Mouse (Mus musculus) T-helper 2 cell (primary cell): ENCODE results near the gene Ptgfrn.

ENCODE experiments used
- in situ Hi-C: fragments of 300-600 bp; cut with MboI, MseI; formaldehyde crosslinking; loops from one replicate; pipeline ENCODE4 v1.15.1; 2025; ENCODE audit warnings: high pct_unique_total_duplicates

Ptgfrn gene

DNA sequence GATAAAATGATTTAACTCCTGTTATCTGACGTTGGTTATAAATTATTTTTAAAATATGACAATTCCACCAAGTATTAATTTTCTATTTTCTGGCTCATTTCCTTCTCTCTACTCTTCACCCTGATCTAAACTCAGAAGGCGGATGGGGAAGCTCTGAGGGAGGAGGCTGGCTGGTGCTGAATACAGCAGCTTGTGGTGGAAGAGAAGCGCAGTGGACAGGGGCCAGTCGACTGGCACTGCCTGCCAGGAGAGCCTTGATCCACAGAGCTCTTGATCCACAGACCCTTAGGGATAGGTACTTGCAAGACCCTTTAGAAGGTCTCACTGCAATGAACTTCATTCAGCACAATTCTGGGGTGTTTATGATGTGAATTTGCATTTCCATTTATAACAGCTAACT is 29.2 kb downstream of the Ptgfrn start:
- in situ Hi-C loops, result no loop called here

DNA sequence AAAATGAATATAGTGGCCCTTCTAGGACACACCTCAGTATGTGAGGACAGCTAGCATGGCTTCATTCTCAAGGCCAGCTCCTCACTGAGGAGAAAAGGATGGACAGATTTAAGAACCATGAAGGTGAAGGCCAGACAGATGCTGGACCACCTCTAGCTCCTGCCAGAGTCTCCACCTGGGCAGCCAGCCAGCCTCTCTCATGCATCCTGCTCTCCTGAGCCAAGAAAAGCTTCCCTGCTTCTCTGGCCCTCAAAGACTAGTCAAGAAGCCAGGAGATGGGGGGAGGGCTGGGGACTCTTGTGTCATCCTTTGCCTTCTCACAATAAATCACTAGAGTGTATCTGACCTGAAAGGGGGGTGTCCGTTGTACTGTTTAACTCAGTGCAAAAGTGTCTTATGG is 31.7 kb downstream of the Ptgfrn start:
- in situ Hi-C loops, result no loop called here

DNA sequence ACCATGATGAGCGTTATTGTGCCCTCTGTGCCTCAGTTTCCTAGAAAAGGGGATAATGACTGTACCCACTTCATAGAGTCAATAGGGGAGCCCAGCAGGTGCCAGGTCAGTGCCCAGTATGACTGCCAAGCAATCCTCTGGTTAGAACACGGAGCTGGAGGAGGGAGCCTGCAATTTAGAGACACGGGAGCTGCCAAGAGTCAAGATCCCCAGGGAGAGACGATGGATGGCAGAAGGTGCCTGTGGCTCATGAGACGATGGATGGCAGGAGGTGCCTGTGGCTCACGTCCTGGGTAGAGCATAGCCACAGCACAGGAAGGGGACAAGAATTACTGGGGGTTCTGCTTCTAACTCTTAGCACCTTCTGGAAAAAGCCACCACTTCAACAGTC is 32.4 kb downstream of the Ptgfrn start:
- in situ Hi-C loops, result no loop called here

DNA sequence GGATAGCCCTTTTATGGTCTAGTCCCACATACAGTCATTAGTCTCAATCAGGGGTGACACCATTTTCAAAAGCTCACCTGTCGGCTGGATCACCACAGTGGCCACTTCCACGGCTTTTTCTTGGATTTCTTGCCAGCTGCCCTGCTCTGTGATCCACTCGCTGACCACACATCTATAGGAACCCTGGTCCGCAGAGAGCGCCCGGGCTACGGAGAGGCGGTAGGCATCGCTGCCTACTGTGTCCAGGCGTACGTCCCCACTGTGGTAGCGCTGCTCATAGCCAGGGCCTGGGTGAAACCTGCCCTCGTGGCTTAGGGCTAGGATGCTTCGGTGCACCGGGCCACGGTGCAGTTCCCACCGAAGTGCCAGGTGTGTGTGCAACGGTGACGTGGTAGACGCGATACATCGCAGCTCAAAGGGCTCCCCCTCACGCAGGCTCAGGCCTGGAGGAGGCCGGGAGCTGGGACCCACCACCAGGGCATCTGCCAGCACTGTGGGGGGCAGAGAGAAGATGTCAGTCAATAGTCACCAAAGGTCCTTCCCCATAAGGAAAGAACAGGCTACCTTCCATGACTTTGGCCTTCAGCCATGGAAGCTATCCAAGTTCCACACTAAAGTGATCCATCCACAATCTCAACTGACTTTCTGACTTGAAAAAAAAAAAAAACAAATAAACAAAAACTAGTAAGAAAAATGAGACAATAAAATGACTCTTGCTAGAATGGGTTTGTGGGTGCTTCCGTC is 32.9 kb downstream of the Ptgfrn start:
- in situ Hi-C loops, result no loop called here

DNA sequence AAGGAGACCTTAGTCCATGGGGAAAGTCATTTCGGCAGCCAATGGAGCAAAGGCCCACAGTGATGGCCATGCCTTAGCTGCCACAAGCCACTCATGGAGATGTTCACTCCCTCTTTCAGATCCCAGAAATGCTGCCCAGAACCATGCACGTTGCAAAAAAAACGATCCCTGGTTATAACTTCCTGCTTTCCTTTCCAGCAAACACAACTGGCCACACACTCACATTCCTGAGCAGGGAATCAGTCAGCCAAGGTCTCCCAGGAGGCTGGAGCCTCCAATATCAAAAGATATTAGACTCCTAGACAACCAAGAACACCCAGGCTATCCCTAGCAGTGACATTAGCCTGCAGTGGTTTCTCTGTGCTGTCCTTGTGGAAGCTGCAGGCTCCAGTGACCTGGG is 34.2 kb downstream of the Ptgfrn start:
- in situ Hi-C loops, result no loop called here

DNA sequence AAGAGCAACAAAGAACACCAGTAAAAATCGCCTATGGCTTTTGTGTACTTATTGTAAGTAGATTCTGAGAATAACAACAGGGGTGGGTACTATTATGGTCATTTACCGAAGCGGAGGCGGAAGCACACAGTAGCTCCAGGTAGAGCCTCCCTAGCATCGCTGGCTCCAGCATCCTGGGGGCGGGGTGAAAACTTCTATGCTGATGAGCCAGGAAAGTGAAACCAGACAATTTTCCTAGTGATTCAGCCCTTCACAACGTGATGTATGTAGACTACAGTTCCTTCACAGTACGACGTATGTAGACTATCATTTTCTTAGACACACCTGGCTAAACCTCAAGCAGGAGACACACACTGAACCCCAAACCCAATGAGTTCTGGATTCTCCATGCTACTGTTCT is 36.7 kb downstream of the Ptgfrn start:
- in situ Hi-C loops, result no loop called here

DNA sequence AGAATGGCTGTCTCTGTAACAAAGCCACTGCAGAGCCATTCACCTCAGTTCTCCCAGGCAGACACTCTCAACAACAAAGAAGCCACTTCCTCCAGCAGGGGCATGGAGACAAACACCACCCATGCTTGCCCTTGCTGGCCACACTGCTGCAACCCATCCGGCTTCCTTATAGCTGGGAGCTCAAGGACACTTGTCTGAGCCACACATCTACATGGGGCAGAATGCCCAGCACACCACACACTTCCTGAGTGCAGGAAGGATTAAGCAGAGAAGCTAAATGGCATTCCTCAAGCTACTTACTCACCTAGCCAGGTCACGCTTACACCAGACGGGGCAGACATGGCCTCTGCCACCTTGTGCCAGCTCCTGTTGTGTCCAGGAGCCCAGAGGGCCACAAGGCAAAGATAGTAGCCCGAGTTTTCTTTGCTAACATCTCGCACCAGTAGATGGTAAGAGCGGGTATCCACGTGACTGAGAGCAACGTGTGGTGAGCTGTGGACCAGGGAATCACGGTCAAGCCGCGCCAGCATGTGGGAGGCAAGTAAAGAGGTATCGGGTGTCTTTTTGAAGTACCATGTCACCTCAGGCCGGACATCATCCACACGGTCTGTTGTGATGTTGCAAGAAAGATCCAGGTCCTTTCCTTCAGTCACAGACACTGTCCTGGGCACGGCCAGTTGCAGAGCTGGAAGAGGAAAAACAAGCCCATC is 37.4 kb downstream of the Ptgfrn start:
- in situ Hi-C loops, result no loop called here

DNA sequence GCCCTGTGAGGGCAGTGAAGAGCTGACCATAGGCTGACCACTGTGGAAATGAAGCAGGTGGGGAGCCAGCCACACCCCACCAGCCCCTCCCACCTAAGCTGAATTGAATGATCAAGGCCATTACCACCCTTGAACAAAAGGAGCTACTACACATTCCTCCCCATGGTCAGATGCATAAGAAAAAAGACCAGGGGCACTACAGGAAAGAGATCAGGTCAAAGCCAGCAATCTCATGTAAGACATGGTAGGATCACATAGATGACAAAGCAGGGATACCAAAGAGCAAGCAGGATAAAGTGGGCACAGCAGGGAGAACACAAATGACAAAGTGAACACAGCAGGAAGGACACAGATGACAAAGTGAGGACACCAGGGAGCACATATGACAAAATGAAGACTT is 38.5 kb downstream of the Ptgfrn start:
- in situ Hi-C loops, result no loop called here

DNA sequence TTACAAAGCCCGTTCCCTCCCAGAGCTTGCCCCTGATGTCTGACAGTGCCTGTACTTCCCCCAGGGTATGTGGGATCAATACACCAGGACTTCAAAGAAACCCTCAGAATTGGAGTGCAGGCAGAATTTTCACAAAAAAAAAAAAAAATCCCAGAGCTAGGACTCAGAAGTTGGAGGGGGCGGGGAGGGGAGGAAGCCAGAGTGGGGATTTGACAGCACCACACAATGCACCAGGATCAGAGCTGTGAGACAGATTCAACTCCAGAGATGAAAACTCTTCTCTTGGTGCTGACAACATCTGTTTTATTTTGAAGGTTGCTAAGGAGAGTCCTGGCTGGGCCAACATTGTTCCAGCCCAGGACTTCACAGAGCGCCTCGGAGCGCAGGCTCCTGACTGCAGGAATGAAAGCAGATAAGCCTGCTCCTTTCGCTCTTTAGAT is 39.3 kb downstream of the Ptgfrn start:
- in situ Hi-C loops, result no loop called here

DNA sequence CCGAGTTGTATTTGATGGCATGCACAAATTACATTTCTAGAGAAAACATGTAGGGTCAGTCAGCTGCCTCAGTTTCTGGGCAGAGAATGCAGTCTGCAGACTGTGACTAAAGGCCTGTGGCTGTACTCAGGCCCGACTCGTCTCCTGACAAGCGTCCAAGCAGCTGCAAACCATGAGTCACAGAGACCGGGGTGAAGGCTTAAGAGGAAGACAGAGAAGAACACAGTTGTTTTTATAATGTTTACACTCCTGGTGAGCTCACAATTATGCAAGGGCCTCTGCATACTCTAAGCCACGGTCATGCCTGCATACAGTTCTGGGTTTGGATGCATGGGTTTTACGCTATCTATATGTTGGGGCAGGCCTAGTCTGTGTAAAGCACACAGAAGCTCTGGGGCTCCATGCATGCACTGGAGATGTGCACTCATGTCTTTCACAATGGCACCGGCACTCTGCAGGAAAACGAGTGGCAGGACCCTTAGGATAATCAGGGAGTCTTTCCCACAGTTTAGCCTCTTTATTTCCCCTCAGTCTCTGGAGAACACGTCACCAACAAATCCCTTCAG is 39.8 kb downstream of the Ptgfrn start:
- in situ Hi-C loops, result no loop called here

DNA sequence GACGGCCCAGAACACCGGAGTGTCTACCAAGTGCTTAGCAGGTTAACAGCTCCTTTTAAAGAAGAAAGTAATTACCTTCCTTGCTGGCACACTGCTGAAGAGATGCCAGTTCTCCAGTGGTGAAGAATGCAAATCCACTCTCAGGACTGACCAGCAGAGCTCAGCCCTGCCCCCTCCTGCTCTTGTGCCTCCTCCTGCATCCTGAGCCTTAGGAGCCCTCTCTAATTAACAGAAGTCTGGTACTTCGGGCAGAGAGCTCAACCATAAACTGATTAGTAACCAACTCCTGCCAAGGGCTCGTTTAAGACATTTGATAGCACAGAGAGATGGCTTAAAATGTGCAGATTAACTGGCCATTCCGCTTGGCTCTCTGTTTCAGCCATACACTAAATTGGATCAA is 41.4 kb downstream of the Ptgfrn start:
- in situ Hi-C loops, result no loop called here

DNA sequence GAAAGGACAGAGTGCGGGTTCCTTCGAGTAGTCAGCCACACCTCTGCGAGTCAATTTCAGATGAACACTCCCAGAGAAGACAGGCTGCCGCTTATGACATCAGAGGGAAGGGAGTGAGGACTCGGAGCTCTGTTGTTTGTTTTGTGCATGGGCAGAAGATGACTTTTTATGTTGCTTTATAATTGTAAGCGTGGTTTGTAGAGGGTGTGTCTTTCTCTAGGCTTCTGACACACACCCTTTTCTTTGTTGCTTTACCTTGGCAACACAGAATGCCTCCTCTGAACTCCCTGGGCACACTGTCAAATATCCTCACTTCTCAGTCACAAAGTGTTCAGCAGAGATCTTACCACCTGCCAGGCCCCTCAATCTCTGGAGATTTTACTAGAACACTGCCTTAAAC is 43.9 kb downstream of the Ptgfrn start:
- in situ Hi-C loops, result no loop called here

DNA sequence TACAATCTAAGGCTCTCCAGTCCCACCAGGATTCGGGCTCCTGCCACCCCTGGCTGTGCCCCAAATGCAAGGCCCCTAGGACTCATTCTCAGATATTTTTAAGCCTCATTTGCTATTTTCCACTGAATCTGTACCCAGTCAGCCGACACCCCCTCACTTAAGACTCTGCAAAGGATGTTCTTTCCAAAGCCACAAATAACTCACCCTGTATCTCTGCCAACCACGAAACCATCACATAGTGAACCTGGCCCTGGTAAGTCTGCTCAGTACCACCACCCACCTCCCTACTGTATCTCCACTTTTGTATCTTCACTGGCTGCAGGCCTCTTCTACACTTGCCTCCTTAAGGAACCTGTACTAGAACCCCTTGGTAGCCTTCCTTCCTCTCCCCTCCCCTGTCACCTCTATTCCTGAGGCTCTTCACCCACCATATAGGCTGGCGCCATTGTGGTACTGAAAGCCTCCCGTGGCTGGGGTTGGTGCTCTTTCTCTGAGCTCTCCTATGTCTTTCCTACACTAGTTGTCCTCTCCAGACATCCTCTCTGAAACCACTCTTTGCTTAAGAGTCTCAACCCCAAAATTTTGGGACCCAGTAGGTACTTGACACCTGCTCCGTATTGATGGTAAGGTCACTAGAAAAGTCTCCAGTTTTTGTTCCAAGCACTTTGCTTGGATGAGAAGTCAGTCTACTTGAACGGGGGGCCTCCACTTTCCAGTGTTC is 48.1 kb downstream of the Ptgfrn start:
- in situ Hi-C loops, result no loop called here

DNA sequence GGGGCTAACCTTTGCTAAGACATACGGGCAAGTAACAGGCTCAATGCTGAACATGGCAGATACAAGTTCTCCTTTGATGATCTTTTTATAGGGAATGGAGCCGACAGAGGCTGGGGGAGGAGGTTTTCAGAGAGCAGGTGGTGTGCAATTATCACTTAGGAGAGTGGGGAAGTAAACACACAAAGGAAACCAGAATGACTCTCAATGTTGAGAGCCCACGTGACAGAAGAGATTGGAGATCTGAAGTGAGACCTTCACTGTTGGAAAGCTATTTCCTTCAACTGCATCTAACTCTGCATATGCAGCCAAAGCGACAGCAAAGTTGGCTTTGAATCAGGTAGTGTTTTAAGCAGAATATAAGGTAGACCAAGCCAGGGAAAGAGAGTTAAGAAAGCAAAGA is 50.9 kb downstream of the Ptgfrn start:
- in situ Hi-C loops, result no loop called here

DNA sequence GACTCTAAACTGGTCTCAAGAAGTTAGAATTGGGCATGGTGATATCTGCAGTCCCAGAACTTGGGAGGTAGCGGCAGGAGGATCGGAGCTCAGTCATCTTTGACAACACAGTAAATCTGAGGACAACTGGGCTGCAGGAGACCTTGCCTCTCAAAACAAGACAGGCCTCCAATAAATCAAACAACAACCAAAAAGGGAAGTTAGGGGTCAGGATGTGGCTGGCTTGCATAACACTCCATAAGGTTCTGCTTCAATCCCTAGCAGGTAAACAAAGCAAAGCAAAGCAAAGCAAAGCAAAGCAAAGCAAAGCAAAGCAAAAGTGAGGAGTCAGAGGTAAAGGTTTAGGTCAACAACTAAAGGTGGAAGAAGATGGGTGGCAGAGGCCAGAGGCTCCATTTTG is 51.9 kb downstream of the Ptgfrn start:
- in situ Hi-C loops, result no loop called here

DNA sequence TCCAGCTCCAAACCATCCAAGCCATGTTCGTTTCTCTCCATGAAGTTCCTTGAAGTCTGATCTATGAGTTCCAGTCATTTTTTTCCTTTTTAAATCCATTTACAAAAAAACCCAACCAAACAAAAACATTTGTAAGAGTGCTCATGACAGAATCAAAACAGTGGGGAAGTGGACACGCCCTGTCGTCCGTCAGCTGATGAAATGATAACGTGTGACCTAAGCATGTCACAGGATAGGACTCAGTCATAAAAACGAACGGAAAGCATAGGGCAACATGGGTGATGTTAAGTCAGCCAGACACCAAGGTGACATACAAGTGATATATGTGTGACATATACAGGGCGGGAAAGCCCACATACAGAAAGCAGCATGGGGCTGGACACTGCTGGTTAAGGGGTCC is 54.9 kb downstream of the Ptgfrn start:
- in situ Hi-C loops, result no loop called here

DNA sequence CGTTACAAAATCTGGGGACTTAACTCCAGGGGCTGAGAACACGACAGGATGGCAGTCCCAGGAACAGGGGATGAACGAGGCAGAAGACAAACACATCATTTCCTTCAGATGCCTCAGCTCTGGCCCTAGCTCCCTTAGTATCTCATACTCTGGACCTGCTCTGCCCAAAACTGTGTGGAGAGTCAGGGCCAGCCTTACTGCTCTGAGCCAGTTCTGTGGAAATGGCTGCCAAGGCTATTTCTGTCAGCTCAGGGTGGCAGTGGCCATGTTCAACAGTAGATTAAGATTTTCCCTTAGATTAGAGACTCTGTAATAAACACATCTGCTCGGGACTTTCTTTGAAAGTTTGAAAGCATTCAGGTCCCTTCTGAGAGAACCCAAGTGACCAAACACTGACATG is 58.5 kb downstream of the Ptgfrn start:
- in situ Hi-C loops, result no loop called here

DNA sequence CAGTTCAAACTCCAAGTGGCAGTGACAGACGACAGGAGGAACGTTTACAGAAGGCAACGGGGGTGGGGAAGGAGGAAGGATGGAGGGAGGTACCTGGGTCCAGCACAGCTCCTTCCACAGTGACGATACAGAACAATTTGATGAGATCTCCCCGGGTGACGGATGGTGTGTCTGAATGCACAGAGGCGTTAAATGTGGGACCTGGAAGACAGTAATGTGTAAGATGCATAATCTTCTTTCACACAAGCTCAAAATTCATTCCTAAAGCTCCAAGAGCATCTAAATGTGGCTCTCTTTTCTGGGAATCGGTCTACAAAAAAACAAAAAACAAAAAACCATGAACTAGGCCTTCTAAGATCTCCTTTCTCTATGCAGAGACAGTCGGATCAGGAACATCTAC is 60.1 kb downstream of the Ptgfrn start:
- in situ Hi-C loops, result no loop called here

DNA sequence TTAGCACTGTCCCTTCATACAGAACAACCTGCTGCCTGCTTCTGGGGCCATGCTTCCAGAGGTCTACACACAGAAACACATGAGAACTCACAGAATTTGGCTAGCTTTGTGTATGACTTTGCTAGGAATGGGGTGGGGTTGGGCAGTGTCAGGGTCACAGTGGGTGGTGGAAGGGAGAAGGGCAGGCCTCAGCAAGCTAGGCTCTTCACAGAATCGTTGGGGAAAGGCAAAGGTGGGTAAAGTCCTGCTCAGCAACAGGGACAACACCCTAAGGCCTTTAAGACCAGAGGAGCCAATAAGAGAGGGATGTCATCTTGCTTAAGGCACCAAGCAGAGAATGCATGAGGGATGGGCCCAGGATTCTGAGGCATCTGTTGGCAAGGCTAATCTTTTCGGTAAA is 61.3 kb downstream of the Ptgfrn start:
- in situ Hi-C loops, result no loop called here

DNA sequence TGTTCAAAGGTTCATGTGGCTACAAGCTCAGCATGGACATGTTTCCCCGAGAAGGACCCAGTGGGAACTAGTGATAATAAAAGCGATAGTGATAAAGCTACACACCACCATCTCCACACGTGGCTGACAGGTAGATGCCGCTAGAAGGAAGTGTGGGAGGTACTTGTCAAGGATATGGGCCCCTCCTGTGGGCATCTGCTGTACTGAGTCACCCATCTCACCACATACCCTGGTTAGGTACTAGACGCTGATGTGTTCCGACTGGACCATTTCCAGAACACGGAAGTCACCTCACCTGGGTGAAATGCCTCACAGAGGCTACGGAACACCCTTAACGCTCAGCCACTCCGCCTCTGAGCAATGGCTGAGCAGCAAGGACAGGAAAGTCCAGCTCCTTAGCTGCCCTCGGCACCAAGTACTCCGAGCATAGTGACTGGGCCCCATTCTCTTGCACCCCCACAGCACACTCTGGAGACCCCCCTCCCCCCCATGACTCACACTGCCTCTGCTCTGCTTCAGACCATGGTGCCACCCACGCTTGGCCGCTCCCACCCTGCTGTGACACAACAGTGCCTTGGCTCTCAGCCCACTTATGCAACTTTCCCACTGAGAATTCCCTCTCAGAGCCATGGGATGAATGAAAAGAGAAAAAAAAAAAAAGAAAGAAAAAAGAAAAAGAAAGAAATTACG is 62.3 kb downstream of the Ptgfrn start:
- in situ Hi-C loops, result no loop called here

DNA sequence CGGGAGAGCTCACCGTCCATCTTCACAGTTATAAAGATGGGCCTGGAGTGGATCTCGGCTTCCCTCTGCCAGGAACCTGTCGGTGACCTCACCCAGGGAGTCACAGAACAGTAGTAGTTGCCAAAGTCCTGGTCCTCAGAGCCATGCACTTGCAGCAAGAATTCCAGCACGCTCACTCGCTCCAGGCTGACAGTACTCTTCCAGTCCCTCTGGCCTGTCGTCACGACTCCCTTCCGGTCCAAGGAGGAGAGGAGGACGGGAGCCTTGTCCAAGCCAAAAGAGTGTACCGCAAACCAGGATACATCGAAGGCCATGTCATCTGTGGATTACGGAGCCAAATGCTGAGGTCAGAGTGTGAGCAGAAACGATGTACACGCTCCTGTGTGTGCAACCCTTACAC is 64.6 kb downstream of the Ptgfrn start:
- in situ Hi-C loops, result no loop called here

DNA sequence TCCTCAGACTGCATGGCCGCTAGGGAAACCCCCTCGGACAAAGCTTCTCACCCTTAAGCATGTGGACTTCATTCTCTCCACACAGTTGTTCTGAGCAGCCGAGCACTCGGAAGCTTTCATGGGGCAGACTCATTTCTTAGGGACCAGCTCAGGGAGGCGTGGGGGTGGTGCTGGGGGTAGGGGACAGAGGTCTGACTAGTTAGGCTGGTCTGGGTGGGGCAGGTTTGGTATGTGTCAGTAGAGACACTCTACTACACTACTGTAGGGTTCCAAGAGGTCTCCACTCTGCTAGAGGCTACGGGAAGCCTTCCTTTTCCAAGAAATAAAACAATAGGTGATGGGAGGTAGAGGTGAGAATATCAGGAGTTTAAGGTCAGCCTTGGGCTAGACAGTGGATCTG is 65.4 kb downstream of the Ptgfrn start:
- in situ Hi-C loops, result no loop called here
